Mouse (Mus musculus) hindbrain, embryonic 15.5 days (tissue): ENCODE data around the gene Abhd10. TPM values are rescaled to one million over a fixed set of nuclear protein-coding genes. Genes with fewer than 3 reads are reported as not detected.
A peak's percentile ranks its signal among the peaks of the same experiment; 100 is the strongest.

Source experiments
- ATAC-seq: fragments of 200-750 bp; cut with Nextera tagmentation; 2 replicates; pipeline ENCODE4 v1.8.0; 2017; ENCODE audit warnings: low read depth, moderate number of reproducible peaks, moderate TSS enrichment; ENCODE audit not compliant: low FRiP score
- H3K27ac ChIP-seq: fragments of 300-500 bp; sonication (generic); replicated peaks from 2 replicates; pipeline ENCODE4 v1.5.1; 2015; ENCODE audit warnings: mild to moderate bottlenecking, inconsistent platforms
- H3K27me3 ChIP-seq: fragments of 300-500 bp; sonication (generic); 2 replicates; pipeline ENCODE4 v1.6.1; 2015; ENCODE audit warnings: control low read depth, inconsistent platforms
- H3K36me3 ChIP-seq: fragments of 300-500 bp; sonication (generic); 2 replicates; pipeline ENCODE4 v1.6.1; 2015; ENCODE audit warnings: control low read depth, inconsistent platforms
- H3K4me1 ChIP-seq: fragments of 300-500 bp; sonication (generic); replicated peaks from 2 replicates; pipeline ENCODE4 v1.6.1; 2015; ENCODE audit warnings: control low read depth, inconsistent platforms
- H3K4me2 ChIP-seq: fragments of 300-500 bp; sonication (generic); 2 replicates; pipeline ENCODE4 v1.6.1; 2015; ENCODE audit warnings: moderate library complexity, mild to moderate bottlenecking, inconsistent platforms
- H3K4me3 ChIP-seq: fragments of 300-500 bp; sonication (generic); 2 replicates; pipeline ENCODE4 v1.5.1; 2015; ENCODE audit warnings: mild to moderate bottlenecking, inconsistent platforms
- H3K9ac ChIP-seq: fragments of 300-500 bp; sonication (generic); 2 replicates; pipeline ENCODE4 v1.6.1; 2015; ENCODE audit warnings: inconsistent platforms
- H3K9me3 ChIP-seq: fragments of 300-500 bp; sonication (generic); 2 replicates; pipeline ENCODE4 v1.6.1; 2016; ENCODE audit warnings: control low read depth, inconsistent platforms
- WGBS: fragments of 180-500 bp; shearing (Covaris S2); methylation state at CpG from one replicate; pipeline ENCODE4 v1.1.7; 2015; 5-methylcytosine and 5-hydroxymethylcytosine counted together
- polyA plus RNA-seq: library from polyadenylated mRNA; unstranded; fragments of >200 nt; fragmentation: Nextera tagmentation; extraction: Ambion mirVana; gene quantifications from 2 replicates; pipeline ENCODE4 v1.2.1, GENCODE M21; 2015

Abhd10 gene
- polyA plus RNA-seq, 1 experiment from 2014 or later: 40.3 TPM

GRCm38 (mm10) chr16:45723172-45723901, 19.4 kb downstream of the Abhd10 start:
- Histone ChIP-seq H3K9ac (peak overlapping the region; percentile 85), H3K27me3 (no peaks in the 10 kb centered on the region), H3K27ac (peak overlapping the region; percentile 92), H3K9me3 (no peaks in the 10 kb centered on the region), H3K36me3 (peaks cover 23% of the 10 kb centered on the region), H3K4me2 (peak overlapping the region; percentile 63), H3K4me1 (peaks cover 39% of the 10 kb centered on the region), H3K4me3 (peak overlapping the region; percentile 57)
- ATAC-seq: peak; percentile 28
- 15% methylated on average over 6 of the region's 6 CpGs for whole genome bisulfite sequencing

- Histone ChIP-seq H3K9me3 (no peaks in the 10 kb centered on the region), H3K4me2 (peak overlapping the region; percentile 63), H3K27me3 (no peaks in the 10 kb centered on the region), H3K4me3 (peak overlapping the region; percentile 57), H3K4me1 (peaks cover 39% of the 10 kb centered on the region), H3K9ac (peak overlapping the region; percentile 85), H3K27ac (peak overlapping the region; percentile 92), H3K36me3 (peaks cover 30% of the 10 kb centered on the region)
- no peak for ATAC-seq
- 18% methylated on average over 3 of the region's 3 CpGs for WGBS
Measured at GRCm38 (mm10) chr16:45722460-45722951, 20.2 kb downstream of the Abhd10 start.

- Histone ChIP-seq H3K4me1 (peaks cover 36% of the 10 kb centered on the region), H3K36me3 (peaks cover 48% of the 10 kb centered on the region), H3K27me3 (no peaks in the 10 kb centered on the region), H3K27ac (no peak overlapping the region), H3K9me3 (no peaks in the 10 kb centered on the region), H3K9ac (no peak overlapping the region), H3K4me3 (no peak overlapping the region), H3K4me2 (no peak overlapping the region; the same call in 1 of the 2 replicates)
- no peak for ATAC-seq
- 80% methylated on average over 10 of the region's 10 CpGs for WGBS
Measured at GRCm38 (mm10) chr16:45720022-45720630, 22.6 kb downstream of the Abhd10 start.

DNA sequence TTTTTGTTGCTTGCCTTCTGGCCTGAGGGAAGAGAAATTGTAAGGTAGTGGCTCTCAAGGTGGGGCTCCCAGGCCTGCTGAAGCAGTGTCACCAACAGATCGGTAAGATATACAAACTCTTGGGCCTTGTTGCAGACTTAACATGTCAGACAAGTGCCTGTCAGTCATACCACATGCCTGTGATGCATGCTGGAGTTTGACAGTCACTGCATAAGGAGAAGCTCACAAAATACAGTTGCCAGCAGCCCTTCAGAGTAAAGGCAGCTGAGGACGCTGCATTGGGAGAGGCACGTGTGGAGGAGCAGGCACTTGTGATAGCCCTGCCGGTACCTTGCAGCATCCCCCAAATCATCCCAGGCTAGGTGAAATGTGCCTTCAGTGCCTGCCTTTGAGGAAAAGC, 24.5 kb downstream of the Abhd10 start:
- Histone ChIP-seq H3K4me1 (peaks cover 31% of the 10 kb centered on the region), H3K9ac (no peak overlapping the region), H3K9me3 (no peaks in the 10 kb centered on the region), H3K27me3 (no peaks in the 10 kb centered on the region), H3K27ac (no peak overlapping the region), H3K4me3 (no peak overlapping the region), H3K36me3 (peaks cover 48% of the 10 kb centered on the region), H3K4me2 (no peak overlapping the region)
- WGBS: 95% methylated on average over 4 of the region's 4 CpGs
- ATAC-seq: no peak

DNA sequence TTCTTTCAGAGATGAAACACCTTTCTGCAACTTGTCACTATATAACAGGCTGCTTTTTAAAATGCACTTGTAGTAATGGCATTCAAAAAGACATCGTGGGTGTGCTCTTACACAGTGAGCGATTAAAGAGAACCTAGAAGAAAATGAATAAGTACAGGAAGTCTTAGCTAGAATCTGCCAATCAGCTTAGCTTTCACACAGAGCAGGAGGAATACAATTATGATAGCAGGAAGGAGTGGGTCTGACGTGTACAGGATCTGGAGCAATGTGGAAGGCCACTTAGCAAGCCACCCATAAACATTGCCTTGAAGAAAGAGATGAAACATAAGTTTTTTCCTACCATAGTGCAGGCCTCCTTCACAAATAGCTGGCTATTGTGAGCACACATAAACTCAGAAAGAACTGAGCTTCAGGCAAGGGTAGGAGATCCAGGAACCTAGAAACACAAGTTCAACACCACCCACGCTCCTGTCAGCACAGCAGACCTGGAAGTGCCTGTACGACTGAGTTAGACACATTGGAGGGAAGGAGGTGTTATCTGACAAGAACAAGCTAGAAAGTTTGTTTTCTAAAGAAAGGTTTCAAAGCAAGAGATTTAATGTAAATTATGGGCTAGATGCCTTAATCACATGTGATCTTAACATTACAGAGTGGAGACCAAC, 28.1 kb downstream of the Abhd10 start:
- H3K4me1 ChIP-seq: no peaks in the 10 kb centered on the region
- H3K4me2 ChIP-seq: no peak overlapping the region
- no peak overlapping the region for H3K27ac ChIP-seq
- 84% methylated on average over 5 of the region's 5 CpGs for WGBS
- peaks cover 52% of the 10 kb centered on the region for H3K36me3 ChIP-seq
- H3K4me3 ChIP-seq: no peak overlapping the region
- ATAC-seq: no peak
- no peaks in the 10 kb centered on the region for H3K9me3 ChIP-seq
- H3K9ac ChIP-seq: no peak overlapping the region
- H3K27me3 ChIP-seq: no peaks in the 10 kb centered on the region

GRCm38 (mm10) chr16:45713878-45714277, 28.9 kb downstream of the Abhd10 start:
- no peak overlapping the region for H3K4me3 ChIP-seq
- no peaks in the 10 kb centered on the region for H3K4me1 ChIP-seq
- H3K4me2 ChIP-seq: no peak overlapping the region
- H3K36me3 ChIP-seq: peaks cover 49% of the 10 kb centered on the region
- no peaks in the 10 kb centered on the region for H3K9me3 ChIP-seq
- no peak for ATAC-seq
- WGBS: 83% methylated on average over 1 of the region's 1 CpGs
- no peaks in the 10 kb centered on the region for H3K27me3 ChIP-seq
- H3K9ac ChIP-seq: no peak overlapping the region
- no peak overlapping the region for H3K27ac ChIP-seq

DNA sequence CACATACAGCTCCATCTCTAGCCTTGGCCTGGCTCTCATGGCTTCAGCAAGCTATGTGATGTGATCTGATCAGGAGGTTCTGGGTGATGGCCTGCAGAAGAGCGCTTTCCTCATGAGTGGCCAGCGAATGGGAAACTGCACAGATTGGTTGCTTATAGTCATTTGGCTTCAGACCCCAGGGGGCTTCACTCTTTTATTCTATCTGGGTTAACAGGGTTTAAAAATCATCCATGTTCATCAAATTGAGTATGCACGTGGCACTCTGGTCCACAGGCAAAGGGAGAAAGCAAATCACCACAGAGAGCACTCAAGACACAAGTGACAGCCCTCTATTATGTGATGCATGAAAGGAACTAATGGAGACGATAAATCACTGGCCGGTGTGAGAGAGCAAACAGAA, 29.5 kb downstream of the Abhd10 start:
- WGBS: 54% methylated on average over 5 of the region's 5 CpGs
- ATAC-seq: no peak
- no peaks in the 10 kb centered on the region for H3K4me1 ChIP-seq
- no peak overlapping the region for H3K4me3 ChIP-seq
- no peak overlapping the region for H3K9ac ChIP-seq
- no peaks in the 10 kb centered on the region for H3K27me3 ChIP-seq
- H3K9me3 ChIP-seq: no peaks in the 10 kb centered on the region
- no peak overlapping the region for H3K27ac ChIP-seq
- no peak overlapping the region for H3K4me2 ChIP-seq
- H3K36me3 ChIP-seq: peaks cover 42% of the 10 kb centered on the region

DNA sequence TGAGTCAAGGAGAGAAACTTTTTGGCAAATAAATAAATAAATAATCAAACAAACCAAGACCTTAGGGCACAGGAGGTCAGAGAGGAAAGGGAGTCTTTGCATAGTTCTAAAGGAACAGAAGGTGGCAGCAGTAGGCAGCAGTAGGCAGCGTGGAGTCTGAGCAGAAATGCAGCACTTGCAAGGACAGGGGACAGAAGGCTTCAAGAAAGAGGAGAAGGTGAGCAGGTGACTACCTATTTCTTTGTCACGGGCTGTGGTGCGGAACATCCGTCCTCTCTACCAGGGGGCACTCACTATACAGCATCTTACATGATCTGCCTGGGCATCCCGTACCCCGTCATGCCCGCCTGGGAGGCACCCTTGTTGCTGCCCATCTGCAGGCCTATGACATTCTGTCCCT, 31.5 kb downstream of the Abhd10 start:
- H3K27ac ChIP-seq: no peak overlapping the region
- no peaks in the 10 kb centered on the region for H3K9me3 ChIP-seq
- no peak for ATAC-seq
- no peaks in the 10 kb centered on the region for H3K27me3 ChIP-seq
- H3K4me1 ChIP-seq: no peaks in the 10 kb centered on the region
- no peak overlapping the region for H3K9ac ChIP-seq
- no peak overlapping the region for H3K4me2 ChIP-seq
- WGBS: 75% methylated on average over 7 of the region's 7 CpGs
- H3K4me3 ChIP-seq: no peak overlapping the region
- H3K36me3 ChIP-seq: peaks cover 25% of the 10 kb centered on the region

DNA sequence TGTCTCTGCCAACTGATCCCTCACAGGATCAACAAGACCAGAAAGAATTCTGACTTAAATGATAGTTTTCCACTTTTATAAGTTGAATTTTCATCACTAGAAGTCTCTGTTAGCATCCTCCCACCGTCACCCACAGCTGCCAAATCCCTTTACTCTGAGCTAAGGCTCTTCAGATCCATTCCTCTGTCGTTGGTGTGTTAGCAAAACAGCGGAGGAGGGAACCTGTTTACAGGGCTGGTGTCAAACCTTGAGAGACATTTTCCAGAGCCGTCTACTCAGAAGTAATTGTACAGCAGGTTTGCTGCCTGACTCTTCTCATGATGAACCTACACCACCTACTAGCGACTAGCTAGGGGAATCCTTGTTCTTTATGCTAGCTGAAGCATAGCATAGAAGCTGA, 43.5 kb downstream of the Abhd10 start:
- H3K27ac ChIP-seq: no peak overlapping the region
- no peaks in the 10 kb centered on the region for H3K27me3 ChIP-seq
- H3K4me3 ChIP-seq: no peak overlapping the region
- H3K4me1 ChIP-seq: peaks cover 7% of the 10 kb centered on the region; the same call in 1 of the 2 replicates
- no peaks in the 10 kb centered on the region for H3K9me3 ChIP-seq
- H3K9ac ChIP-seq: no peak overlapping the region
- no peaks in the 10 kb centered on the region for H3K36me3 ChIP-seq
- no peak for ATAC-seq
- H3K4me2 ChIP-seq: no peak overlapping the region
- WGBS: 84% methylated on average over 5 of the region's 5 CpGs

- Histone ChIP-seq H3K9ac (no peak overlapping the region), H3K27ac (no peak overlapping the region), H3K4me3 (no peak overlapping the region), H3K4me1 (peaks cover 8% of the 10 kb centered on the region; the same call in 1 of the 2 replicates), H3K4me2 (no peak overlapping the region), H3K27me3 (no peaks in the 10 kb centered on the region), H3K9me3 (no peaks in the 10 kb centered on the region), H3K36me3 (no peaks in the 10 kb centered on the region)
- ATAC-seq: peak; percentile 78
- WGBS: 44% methylated on average over 6 of the region's 6 CpGs
Measured at GRCm38 (mm10) chr16:45697996-45698395, 44.8 kb downstream of the Abhd10 start.

DNA sequence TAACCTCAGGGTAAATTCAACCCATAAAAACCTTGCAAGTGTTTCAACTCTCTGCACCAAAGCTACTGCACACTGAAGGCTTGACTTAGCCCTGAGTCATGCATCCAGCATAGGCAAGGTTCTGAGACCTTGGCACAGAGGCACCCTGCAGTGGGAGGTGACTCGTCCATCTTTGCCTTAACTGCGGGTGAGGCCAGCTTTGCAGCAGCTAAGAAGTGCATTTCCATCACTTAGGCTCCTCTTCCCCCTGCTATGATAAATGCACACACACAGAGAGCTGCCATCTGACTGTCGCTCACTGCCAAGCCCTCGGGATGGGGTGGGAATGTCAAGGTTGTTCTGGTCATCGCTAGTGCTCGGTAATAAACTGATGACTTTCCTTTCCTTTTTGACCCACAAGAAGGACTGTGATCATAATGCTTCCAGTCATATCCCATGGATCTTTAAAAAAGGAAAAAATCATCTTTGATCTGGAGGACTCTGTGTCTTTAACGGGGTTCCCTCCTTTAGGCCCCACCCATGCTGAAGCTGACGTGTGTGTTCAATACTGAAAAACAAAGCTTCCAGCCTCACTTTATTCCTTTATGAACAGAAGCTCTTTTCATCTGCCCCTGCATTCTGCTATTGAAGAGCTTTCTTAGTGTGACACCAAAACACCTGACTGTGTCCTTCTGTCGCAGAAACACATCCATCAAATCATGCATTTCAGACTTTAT, 47.2 kb downstream of the Abhd10 start:
- peak; percentile 55; the same call in 1 of the 2 replicates for ATAC-seq
- H3K4me3 ChIP-seq: no peak overlapping the region

More for the DNA sequence above, 47.2 kb downstream of the Abhd10 start:
- no peak overlapping the region for H3K27ac ChIP-seq
- H3K36me3 ChIP-seq: no peaks in the 10 kb centered on the region
- peaks cover 15% of the 10 kb centered on the region; the same call in 1 of the 2 replicates for H3K4me1 ChIP-seq
- H3K9me3 ChIP-seq: no peaks in the 10 kb centered on the region
- no peak overlapping the region for H3K9ac ChIP-seq
- WGBS: 54% methylated on average over 9 of the region's 9 CpGs
- no peak overlapping the region for H3K4me2 ChIP-seq
- H3K27me3 ChIP-seq: no peaks in the 10 kb centered on the region
